Mouse (Mus musculus): ENCODE measurements at regions not wholly inside any gene's neighbourhood (a gene's known extent, or its start where the extent isn't known, plus 50 kb on each side); places are given as distances from the start of the nearest gene placed in this dataset.
A peak's percentile ranks its signal among the peaks of the same experiment; 100 is the strongest.

GRCm38 (mm10) chr2:19049877-19050731 is 52.0 kb downstream of the 4930426L09Rik start:
- no peak for DNase-seq

GRCm38 (mm10) chr2:19055500-19055899 is 57.4 kb downstream of the 4930426L09Rik start:
- DNase-seq: no peak

GRCm38 (mm10) chr2:19057859-19058258 is 59.7 kb downstream of the 4930426L09Rik start:
- no peak for DNase-seq

- no peak for DNase-seq
Observed at GRCm38 (mm10) chr2:19058765-19059164, 60.6 kb downstream of the 4930426L09Rik start.

GRCm38 (mm10) chr2:19059246-19059645 is 61.1 kb downstream of the 4930426L09Rik start:
- DNase-seq: no peak

- DNase-seq: no peak
Observed at GRCm38 (mm10) chr2:19060218-19060915, 62.2 kb downstream of the 4930426L09Rik start.

- DNase-seq: no peak
Observed at GRCm38 (mm10) chr2:19064560-19065362, 66.6 kb downstream of the 4930426L09Rik start.

GRCm38 (mm10) chr2:19065511-19065910 is 67.4 kb downstream of the 4930426L09Rik start:
- no peak for DNase-seq

GRCm38 (mm10) chr2:19068161-19068560 is 70.0 kb downstream of the 4930426L09Rik start:
- no peak for DNase-seq

- DNase-seq: no peak
Observed at GRCm38 (mm10) chr2:19083816-19084215, 85.7 kb downstream of the 4930426L09Rik start.

GRCm38 (mm10) chr2:19085105-19085504 is 87.0 kb downstream of the 4930426L09Rik start:
- DNase-seq: no peak

- no peak for DNase-seq
Observed at GRCm38 (mm10) chr2:19086167-19086566, 88.0 kb downstream of the 4930426L09Rik start.

GRCm38 (mm10) chr2:19086621-19087020 is 88.5 kb downstream of the 4930426L09Rik start:
- no peak for DNase-seq

- DNase-seq: no peak
Observed at GRCm38 (mm10) chr2:19099384-19099783, 99.7 kb upstream of the Armc3 start.

GRCm38 (mm10) chr2:19108753-19109152 is 90.3 kb upstream of the Armc3 start:
- DNase-seq: no peak

GRCm38 (mm10) chr2:19119871-19120270 is 79.2 kb upstream of the Armc3 start:
- no peak for DNase-seq

- DNase-seq: no peak
Observed at GRCm38 (mm10) chr2:19132864-19133263, 66.2 kb upstream of the Armc3 start.

- DNase-seq: no peak
Observed at GRCm38 (mm10) chr2:19142586-19142985, 56.5 kb upstream of the Armc3 start.

- no peak for DNase-seq
Observed at GRCm38 (mm10) chr2:19145412-19145811, 53.7 kb upstream of the Armc3 start.

- peak; percentile 51 for DNase-seq
Observed at GRCm38 (mm10) chr2:19145881-19146280, 53.2 kb upstream of the Armc3 start.

GRCm38 (mm10) chr2:19146289-19146688 is 52.8 kb upstream of the Armc3 start:
- DNase-seq: no peak

- peak; percentile 31 for DNase-seq
Observed at GRCm38 (mm10) chr2:19148812-19149211, 50.3 kb upstream of the Armc3 start.

Measured in retina, postnatal 1 day (tissue).